Mouse (Mus musculus): ENCODE results near the gene Ptpa.

DNA sequence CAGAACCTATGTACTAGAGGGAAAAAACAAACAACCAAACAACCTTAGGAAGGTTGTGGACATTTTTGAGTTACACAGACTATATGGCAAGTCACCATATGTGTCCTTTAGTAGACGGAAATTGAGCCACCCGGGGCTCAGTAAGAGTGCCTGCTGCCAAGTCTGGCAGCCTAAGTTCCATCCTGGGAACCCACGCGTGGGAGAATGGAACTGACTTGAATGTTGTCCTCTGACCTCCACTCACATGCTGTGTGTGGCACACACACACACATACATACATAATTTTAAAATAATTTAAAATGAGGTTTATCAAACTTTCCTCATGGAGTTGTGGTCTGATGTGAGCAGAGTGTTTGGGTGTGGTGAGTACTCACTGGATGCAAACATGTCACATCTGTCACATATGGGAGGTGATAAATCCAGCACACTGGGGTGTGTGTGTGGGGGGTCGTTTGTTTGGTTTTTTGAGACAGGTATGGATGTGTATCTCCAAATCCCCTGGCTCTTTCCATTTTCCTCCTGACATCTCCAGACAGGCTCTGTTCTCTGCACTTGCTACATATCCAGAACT lies 1.8 kb downstream of the Ptpa start:
- TF ChIP-seq POLR2A (IDR thresholded peaks at IDR 0.05; ENCODE audit: extremely low read depth, insufficient read depth, low read length): no peak
- no peak for TF ChIP-seq CTCF (IDR thresholded peaks at IDR 0.05; ENCODE audit: low read depth, low read length)

All from liver, adult 2 months (tissue).